Mouse (Mus musculus) duodenum, adult 2 months (tissue): ENCODE measurements around the gene 4933428G20Rik. TPM values are rescaled to one million over a fixed set of nuclear protein-coding genes. Genes with fewer than 3 reads are reported as not detected.

Experiments
- polyA plus RNA-seq: library from polyadenylated mRNA; depleted of rRNA; stranded (reverse); fragments of >200 nt; gene quantifications from 2 replicates; pipeline ENCODE4 v1.2.3, GENCODE M21; 2012; ENCODE audit warnings: low replicate concordance; rRNA removed

Gene 4933428G20Rik
- not detected in 2 replicates for polyA plus RNA-seq

GRCm38 (mm10) chr11:97499865-97500719, at the start of gene 4933428G20Rik:
Gene 4933428G20Rik, minus strand, starts transcription at chr11:97500340.

Other genes with a start within 250 kb of the 4933428G20Rik start
- 18.2 and 19.6 TPM in 2 replicates for gene Npepps, start 219.7 kb downstream of the 4933428G20Rik start, polyA plus RNA-seq
- gene Mrpl45, start 184.6 kb downstream of the 4933428G20Rik start, polyA plus RNA-seq = 8.3 and 10.2 TPM in 2 replicates
- gene Gpr179, start 148.3 kb downstream of the 4933428G20Rik start, polyA plus RNA-seq = 0.04 TPM in 2 replicates
- 3.6 and 4.0 TPM in 2 replicates for gene Socs7, start 137.8 kb downstream of the 4933428G20Rik start, polyA plus RNA-seq
- 11.6 and 19.6 TPM in 2 replicates for gene Arhgap23, start 84.8 kb downstream of the 4933428G20Rik start, polyA plus RNA-seq
- gene Srcin1, start 75.8 kb upstream of the 4933428G20Rik start, polyA plus RNA-seq = 0.27 and 0.47 TPM in 2 replicates
- gene Epop, start 129.4 kb upstream of the 4933428G20Rik start, polyA plus RNA-seq = 2.8 and 5.8 TPM in 2 replicates
- gene Mllt6, start 163.1 kb upstream of the 4933428G20Rik start, polyA plus RNA-seq = 30.5 and 37.1 TPM in 2 replicates
- 146 and 295 TPM in 2 replicates for gene Cisd3, start 185.5 kb upstream of the 4933428G20Rik start, polyA plus RNA-seq
- 65.1 and 93.8 TPM in 2 replicates for gene Pcgf2, start 200.2 kb upstream of the 4933428G20Rik start, polyA plus RNA-seq
- 201 and 322 TPM in 2 replicates for gene Psmb3, start 203.1 kb upstream of the 4933428G20Rik start, polyA plus RNA-seq
- gene Pip4k2b, start 244.4 kb upstream of the 4933428G20Rik start, polyA plus RNA-seq = 2.2 and 3.1 TPM in 2 replicates